Mouse (Mus musculus) macrophage (primary cell): Measurements from ENCODE around the gene Scp2. TPM values are rescaled to one million over a fixed set of nuclear protein-coding genes. Genes with fewer than 3 reads are reported as not detected.
A peak's percentile ranks its signal among the peaks of the same experiment; 100 is the strongest.
"Not testable (repeated sequence)": the region's sequence is repeated elsewhere in the genome, so short reads cannot be mapped to it uniquely, and the experiment has no call there.

Source experiments
- H3K27ac ChIP-seq: fragments of 350-480 bp; formaldehyde crosslinking; 2 replicates; pipeline ENCODE4 v1.9.0; 2021
- H3K36me3 ChIP-seq: fragments of 350-480 bp; formaldehyde crosslinking; 2 replicates; pipeline ENCODE4 v1.9.0; 2021; ENCODE audit errors: inconsistent target
- H3K4me3 ChIP-seq: fragments of 350-480 bp; formaldehyde crosslinking; 2 replicates; pipeline ENCODE4 v1.9.0; 2021; ENCODE audit errors: inconsistent target
- H3K79me2 ChIP-seq: fragments of 350-480 bp; formaldehyde crosslinking; 2 replicates; pipeline ENCODE4 v1.9.0; 2021; ENCODE audit errors: inconsistent target
- WGBS: methylation state at CpG from one replicate; pipeline ENCODE4 v1.1.7; 2026; ENCODE audit warnings: inconsistent platforms; ENCODE audit not compliant: missing documents; 5-methylcytosine and 5-hydroxymethylcytosine counted together
- polyA plus RNA-seq: library from polyadenylated mRNA; stranded (reverse); fragments of 250-400 nt; gene quantifications from 3 replicates; pipeline ENCODE4 v1.2.4, GENCODE M21; 2018; ENCODE audit warnings: inconsistent platforms

Scp2 gene
- polyA plus RNA-seq, 1 experiment from 2014 or later, result 200 TPM

GRCm38 (mm10) chr4:108079762-108080161 is 65.0 kb downstream of the Scp2 start:
- no peaks in the 10 kb centered on the region for H3K36me3 ChIP-seq
- 90% methylated on average over 2 of the region's 2 CpGs for WGBS
- no peak overlapping the region for H3K4me3 ChIP-seq
- H3K27ac ChIP-seq, result no peak overlapping the region
- H3K79me2 ChIP-seq, result no peaks in the 10 kb centered on the region

- not testable (repeated sequence) for H3K4me3 ChIP-seq, H3K36me3 ChIP-seq, H3K27ac ChIP-seq, H3K79me2 ChIP-seq
- WGBS, result 93% methylated on average over 14 of the region's 15 CpGs
Observed at GRCm38 (mm10) chr4:108079191-108079590, 65.6 kb downstream of the Scp2 start.

DNA sequence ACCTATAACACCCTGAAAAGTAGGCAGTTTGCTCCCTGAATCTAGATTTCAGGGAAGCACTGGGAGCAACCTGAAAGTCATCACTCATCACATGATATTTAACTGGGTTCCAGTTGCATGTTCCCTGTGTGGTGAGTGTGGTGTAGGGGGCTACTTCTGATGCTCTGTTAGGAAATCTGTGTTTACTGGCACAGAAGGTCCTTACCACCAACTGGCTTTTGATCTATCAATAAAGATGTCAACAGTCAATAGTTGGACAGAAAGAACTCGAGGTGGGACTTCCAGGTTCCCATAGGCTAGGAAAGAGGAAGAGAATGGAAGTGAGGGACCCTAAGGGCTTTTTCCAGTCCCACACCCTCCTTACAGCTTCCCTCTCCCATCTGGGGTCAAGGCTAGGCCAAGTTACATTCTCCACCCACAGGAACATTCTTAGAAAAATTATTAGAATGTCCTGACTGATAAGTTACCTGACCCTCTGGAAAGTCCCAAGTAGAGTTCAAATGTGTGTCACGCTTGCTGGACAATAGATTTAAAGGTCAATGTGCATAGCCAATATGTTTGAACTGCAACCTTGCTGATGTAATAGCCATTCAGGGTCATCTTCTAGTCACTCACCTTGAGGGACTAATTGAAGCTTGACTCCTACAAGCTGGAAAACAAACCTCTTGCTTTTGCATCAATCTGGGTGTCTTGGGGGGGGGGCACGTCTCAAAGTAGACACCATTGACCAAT is 67.4 kb downstream of the Scp2 start:
- 81% methylated on average over 3 of the region's 3 CpGs for WGBS
- Histone ChIP-seq H3K4me3 (no peak overlapping the region), H3K79me2 (no peaks in the 10 kb centered on the region), H3K36me3 (no peaks in the 10 kb centered on the region), H3K27ac (no peak overlapping the region)

DNA sequence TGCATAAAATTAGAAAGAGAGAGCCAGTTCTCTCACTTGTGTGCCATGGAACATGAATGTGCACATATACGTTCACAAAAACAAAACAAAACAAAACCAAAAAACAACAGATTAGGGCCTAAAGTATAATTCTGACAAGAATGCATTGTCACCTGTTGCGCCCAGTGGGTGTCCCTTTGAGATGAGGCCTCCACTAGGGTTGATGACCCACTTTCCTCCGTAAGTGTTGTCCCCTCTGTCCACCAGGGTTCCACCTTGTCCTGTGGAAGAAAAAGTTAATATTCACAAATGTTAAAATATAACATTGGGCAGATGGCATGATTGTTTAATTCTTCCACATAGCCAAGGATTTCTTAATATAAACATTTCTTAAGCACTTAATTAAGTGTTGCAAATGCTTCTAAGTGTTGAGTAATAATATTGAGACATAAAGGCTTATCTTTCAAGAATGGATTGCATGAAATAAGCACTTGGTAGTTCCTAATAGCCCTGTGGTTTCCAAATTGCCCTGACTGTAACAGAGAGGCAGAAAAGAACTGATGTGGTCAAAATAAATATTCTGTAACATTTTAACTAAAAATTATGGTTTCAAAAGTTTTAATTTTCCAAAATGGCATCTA is 70.5 kb downstream of the Scp2 start:
- Histone ChIP-seq H3K4me3 (no peak overlapping the region), H3K79me2 (peaks cover 18% of the 10 kb centered on the region), H3K36me3 (no peaks in the 10 kb centered on the region), H3K27ac (no peak overlapping the region)
- 98% methylated on average over 3 of the region's 3 CpGs for WGBS

DNA sequence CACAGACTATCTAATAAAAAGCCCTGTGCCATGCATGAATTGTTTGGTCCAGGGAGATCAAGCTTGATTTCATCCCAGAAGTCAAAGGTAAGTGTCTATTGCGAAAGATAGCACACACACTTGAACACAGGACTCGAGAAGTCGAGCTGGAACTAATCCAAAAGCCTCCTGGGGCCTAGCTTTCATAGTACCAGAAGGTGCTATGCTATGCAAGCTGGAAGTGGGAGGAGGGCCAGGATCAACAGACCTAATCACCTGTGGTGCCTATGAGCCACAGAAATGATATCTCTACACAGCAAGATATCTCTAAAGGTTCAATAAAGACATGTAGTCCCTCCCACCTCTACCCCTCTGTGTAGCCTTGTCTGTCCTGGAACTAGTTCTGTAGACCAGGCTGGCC is 72.7 kb downstream of the Scp2 start:
- no peaks in the 10 kb centered on the region for H3K36me3 ChIP-seq
- H3K27ac ChIP-seq, result no peak overlapping the region
- WGBS, result 92% methylated on average over 3 of the region's 3 CpGs
- peaks cover 38% of the 10 kb centered on the region for H3K79me2 ChIP-seq
- H3K4me3 ChIP-seq, result no peak overlapping the region

- Histone ChIP-seq H3K36me3 (0 out of 2 replicates have a peak, but pooled peaks cover 1% of the 10 kb centered on the region), H3K4me3 (peak overlapping the region; percentile 83), H3K79me2 (peaks cover 45% of the 10 kb centered on the region), H3K27ac (peak overlapping the region; percentile 44)
- under 1% methylated on average over 26 of the region's 26 CpGs for WGBS
Observed at GRCm38 (mm10) chr4:108071235-108071901, 73.4 kb downstream of the Scp2 start.

DNA sequence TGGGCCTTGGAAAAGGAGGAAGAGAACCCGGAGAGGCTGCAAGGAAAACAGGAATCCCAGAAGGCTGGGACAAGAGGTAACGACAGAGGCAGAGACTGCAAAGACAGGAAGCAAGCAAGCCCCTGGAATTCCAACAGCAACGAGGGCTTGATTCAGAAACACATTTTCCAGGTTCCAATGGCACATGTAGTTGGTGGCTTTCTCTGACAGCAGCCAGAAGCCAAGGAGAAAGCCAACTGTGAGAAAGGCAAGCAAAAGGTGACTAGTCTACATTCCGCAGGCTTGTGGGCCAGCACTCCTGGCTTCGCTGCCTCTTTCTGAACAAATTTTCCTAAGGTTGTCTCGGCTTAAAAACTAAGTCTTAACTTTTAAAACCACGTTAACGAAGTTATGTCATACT is 74.1 kb downstream of the Scp2 start:
- Histone ChIP-seq H3K27ac (peak overlapping the region; percentile 44), H3K4me3 (peak overlapping the region; percentile 83), H3K79me2 (peaks cover 51% of the 10 kb centered on the region), H3K36me3 (0 out of 2 replicates have a peak, but pooled peaks cover 5% of the 10 kb centered on the region)
- 7% methylated on average over 8 of the region's 8 CpGs for WGBS

DNA sequence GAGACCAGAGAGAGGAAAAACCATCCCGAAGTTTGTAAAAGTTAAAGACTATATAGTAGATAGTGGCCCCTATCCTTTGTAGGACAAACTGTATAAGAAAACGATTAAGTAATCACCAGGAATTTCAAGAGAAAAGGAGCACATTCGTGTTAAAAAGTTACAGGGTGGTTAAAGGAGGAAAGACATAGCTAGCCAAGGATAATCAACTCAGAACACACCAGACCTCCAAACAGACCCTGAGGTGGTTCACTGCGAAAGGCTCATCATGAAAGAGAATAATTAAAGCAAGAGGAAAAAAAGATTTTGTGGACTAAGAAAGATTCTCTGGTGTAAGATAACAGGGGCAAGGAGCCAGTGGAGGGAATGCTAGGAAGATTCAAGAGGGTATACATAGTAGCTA is 74.5 kb downstream of the Scp2 start:
- Histone ChIP-seq H3K27ac (peak overlapping the region; percentile 44; the same call in 1 of the 2 replicates), H3K4me3 (peak overlapping the region; percentile 83), H3K36me3 (0 out of 2 replicates have a peak, but pooled peaks cover 5% of the 10 kb centered on the region), H3K79me2 (peaks cover 56% of the 10 kb centered on the region)
- 51% methylated on average over 4 of the region's 4 CpGs for WGBS

DNA sequence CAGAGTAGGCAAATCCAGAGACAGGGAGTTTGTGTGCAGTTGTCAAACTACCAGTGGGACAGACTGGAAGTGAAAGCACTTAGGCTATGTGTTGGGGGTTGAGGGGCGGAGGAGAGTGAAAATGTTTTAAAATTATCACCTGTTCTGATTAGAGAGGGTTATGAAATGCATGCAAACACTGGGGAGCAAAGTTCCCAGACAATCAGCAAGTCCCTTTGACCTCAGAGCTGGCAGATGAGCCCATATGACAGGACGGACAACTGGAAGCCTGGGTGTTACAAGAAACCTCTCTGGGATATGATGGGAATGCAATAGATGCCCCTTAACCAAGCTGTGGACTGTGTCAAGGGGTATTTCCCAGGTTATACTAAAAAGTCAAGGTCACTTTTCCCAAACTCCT is 76.7 kb downstream of the Scp2 start:
- Histone ChIP-seq H3K4me3 (no peak overlapping the region), H3K79me2 (peaks cover 70% of the 10 kb centered on the region), H3K36me3 (peaks cover 11% of the 10 kb centered on the region), H3K27ac (0 out of 2 replicates have a peak overlapping the region, but pooled peaks have one; percentile 5)
- 78% methylated on average over 2 of the region's 2 CpGs for WGBS

GRCm38 (mm10) chr4:108067261-108067660 is 77.5 kb downstream of the Scp2 start:
- Histone ChIP-seq H3K79me2 (peaks cover 75% of the 10 kb centered on the region), H3K36me3 (peaks cover 19% of the 10 kb centered on the region), H3K4me3 (no peak overlapping the region), H3K27ac (no peak overlapping the region)
- 82% methylated on average over 7 of the region's 7 CpGs for WGBS

- Histone ChIP-seq H3K4me3 (no peak overlapping the region), H3K36me3 (peaks cover 22% of the 10 kb centered on the region), H3K27ac (no peak overlapping the region), H3K79me2 (peaks cover 76% of the 10 kb centered on the region)
- 89% methylated on average over 4 of the region's 4 CpGs for WGBS
Observed at GRCm38 (mm10) chr4:108066569-108066968, 78.2 kb downstream of the Scp2 start.

GRCm38 (mm10) chr4:108065176-108065844 is 79.5 kb downstream of the Scp2 start:
- no peak overlapping the region for H3K4me3 ChIP-seq
- WGBS, result 89% methylated on average over 2 of the region's 2 CpGs
- H3K27ac ChIP-seq, result no peak overlapping the region
- H3K36me3 ChIP-seq, result peaks cover 22% of the 10 kb centered on the region
- peaks cover 69% of the 10 kb centered on the region for H3K79me2 ChIP-seq

- Histone ChIP-seq H3K27ac (no peak overlapping the region), H3K36me3 (peaks cover 22% of the 10 kb centered on the region)
- 96% methylated on average over 6 of the region's 6 CpGs for WGBS
Observed at GRCm38 (mm10) chr4:108063616-108064015, 81.2 kb downstream of the Scp2 start.

GRCm38 (mm10) chr4:108062524-108062923 is 82.3 kb downstream of the Scp2 start:
- 100% methylated on average over 5 of the region's 5 CpGs for WGBS
- peaks cover 22% of the 10 kb centered on the region for H3K36me3 ChIP-seq
- H3K4me3 ChIP-seq, result no peak overlapping the region
- H3K79me2 ChIP-seq, result peaks cover 43% of the 10 kb centered on the region
- H3K27ac ChIP-seq, result no peak overlapping the region

More at GRCm38 (mm10) chr4:108063616-108064015, 81.2 kb downstream of the Scp2 start:
- H3K79me2 ChIP-seq, result peaks cover 52% of the 10 kb centered on the region
- H3K4me3 ChIP-seq, result no peak overlapping the region
